8 mouse cellular contexts compared by ENCODE assay signal in the genomic region with DNA sequence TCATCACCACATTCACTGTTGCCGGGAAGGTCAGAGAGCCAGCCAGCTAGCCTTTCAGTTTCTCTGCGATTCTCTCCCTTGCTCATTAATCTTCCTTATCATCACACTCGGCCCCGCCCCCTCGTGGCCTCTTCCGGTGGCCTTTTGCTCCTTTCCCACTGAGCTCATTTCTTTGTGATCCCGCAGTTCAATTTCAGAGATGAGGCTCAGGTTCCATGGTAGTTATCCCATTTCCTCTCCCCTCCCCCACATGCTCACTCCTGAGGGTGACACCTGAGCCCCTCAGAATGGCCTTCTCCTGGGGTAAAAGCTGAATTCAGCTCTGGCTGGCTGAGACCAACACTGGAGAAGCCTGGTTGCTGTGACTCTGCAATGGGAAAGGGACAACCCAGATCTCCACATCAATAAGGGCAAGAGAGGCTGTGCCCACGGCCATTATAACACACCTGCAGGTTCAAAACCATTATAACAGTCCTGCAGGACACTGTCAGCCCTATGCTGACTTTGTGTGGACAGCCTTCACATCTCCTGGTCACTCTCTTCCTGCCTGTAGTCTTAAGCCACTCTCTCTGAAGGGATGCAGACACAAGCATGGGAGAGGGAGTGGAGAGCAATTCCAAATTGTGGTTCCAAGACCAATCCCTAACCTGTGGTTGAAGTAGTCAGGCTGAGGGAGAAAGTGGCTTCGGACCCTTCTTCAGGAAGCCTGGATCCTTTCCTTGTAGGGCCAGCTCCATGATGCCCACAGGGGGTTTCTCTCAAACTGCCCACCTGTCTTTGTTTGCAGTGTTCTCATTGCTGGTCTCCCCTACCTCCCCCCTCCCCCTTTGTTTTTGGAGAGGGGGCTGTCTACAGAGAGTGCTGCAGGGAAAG. TPM values are rescaled to one million over a fixed set of nuclear protein-coding genes. Genes with fewer than 3 reads are reported as not detected.
DNase-seq lines count a peak whose midpoint lies in the region; ATAC-seq lines count a peak whose summit lies in the region.

No protein-coding gene starts in this region.

- H3K9me3 ChIP-seq in embryonic facial prominence, embryonic 14.5 days (ENCODE audit: control insufficient read depth, low read length) = no peaks in the 10 kb centered on the region
- H3K9me3 ChIP-seq in kidney, embryonic 14.5 days (ENCODE audit: control insufficient read depth, low read length) = peaks cover 3% of the 10 kb centered on the region; the same call in 1 of the 2 replicates
- no peaks in the 10 kb centered on the region for H3K9me3 ChIP-seq in midbrain, embryonic 12.5 days

- no peaks in the 10 kb centered on the region for H3K36me3 ChIP-seq in embryonic facial prominence, embryonic 14.5 days (ENCODE audit: control insufficient read depth, insufficient read depth, low read length)
- H3K36me3 ChIP-seq in kidney, embryonic 14.5 days (ENCODE audit: control insufficient read depth, insufficient read depth, low read length) = 0 out of 2 replicates have a peak, but pooled peaks cover 3% of the 10 kb centered on the region
- H3K36me3 ChIP-seq in midbrain, embryonic 12.5 days = no peaks in the 10 kb centered on the region

- DNase-seq in kidney, adult 18-20 months = peak; percentile 42
- no peak for DNase-seq in kidney, adult 11 months
- DNase-seq in embryonic facial prominence, embryonic 14.5 days (ENCODE audit: low spot score) = peak; percentile 66
- no peak for DNase-seq in cerebellum, postnatal 14 days
- no peak for DNase-seq in ovary, postnatal 36 days (ENCODE audit: low spot score)
- no peak for DNase-seq in testis, postnatal 14 days (ENCODE audit: low spot score)

- H3K4me1 ChIP-seq in embryonic facial prominence, embryonic 14.5 days (ENCODE audit: control insufficient read depth, insufficient read depth, low read length) = peaks cover 49% of the 10 kb centered on the region
- peaks cover 36% of the 10 kb centered on the region for H3K4me1 ChIP-seq in kidney, embryonic 14.5 days (ENCODE audit: control insufficient read depth, insufficient read depth, low read length)
- peaks cover 49% of the 10 kb centered on the region for H3K4me1 ChIP-seq in midbrain, embryonic 12.5 days

- peak overlapping the region; percentile 72 for H3K27ac ChIP-seq in embryonic facial prominence, embryonic 14.5 days (replicated peaks; ENCODE audit: low read depth, low read length)
- peak overlapping the region; percentile 81; the same call in 1 of the 2 replicates for H3K27ac ChIP-seq in kidney, embryonic 14.5 days (ENCODE audit: low read depth, low read length)
- peak overlapping the region; percentile 86 for H3K27ac ChIP-seq in midbrain, embryonic 12.5 days (replicated peaks)

- no peaks in the 10 kb centered on the region for H3K27me3 ChIP-seq in embryonic facial prominence, embryonic 14.5 days (replicated peaks; ENCODE audit: control insufficient read depth, insufficient read depth, low read length)
- H3K27me3 ChIP-seq in kidney, embryonic 14.5 days (ENCODE audit: control insufficient read depth, insufficient read depth, low read length) = no peaks in the 10 kb centered on the region
- no peaks in the 10 kb centered on the region for H3K27me3 ChIP-seq in midbrain, embryonic 12.5 days

- 5% methylated on average over 9 of the region's 9 CpGs for WGBS in embryonic facial prominence, embryonic 14.5 days
- WGBS in kidney, embryonic 14.5 days = 1% methylated on average over 9 of the region's 9 CpGs
- WGBS in midbrain, embryonic 12.5 days = 2% methylated on average over 9 of the region's 9 CpGs

- no peak overlapping the region for H3K4me3 ChIP-seq in embryonic facial prominence, embryonic 14.5 days (ENCODE audit: low read depth, low read length)
- no peak overlapping the region for H3K4me3 ChIP-seq in kidney, embryonic 14.5 days (ENCODE audit: low read length)
- 0 out of 2 replicates have a peak overlapping the region, but pooled peaks have one; percentile 14 for H3K4me3 ChIP-seq in midbrain, embryonic 12.5 days

- H3K4me2 ChIP-seq in embryonic facial prominence, embryonic 14.5 days (ENCODE audit: low read depth, low read length) = peak overlapping the region; percentile 37
- peak overlapping the region; percentile 28; the same call in 1 of the 2 replicates for H3K4me2 ChIP-seq in kidney, embryonic 14.5 days (replicated peaks; ENCODE audit: low read depth, low read length)
- peak overlapping the region; percentile 49 for H3K4me2 ChIP-seq in midbrain, embryonic 12.5 days (replicated peaks)

- 0 out of 2 replicates have a peak overlapping the region, but pooled peaks have one; percentile 22 for H3K9ac ChIP-seq in embryonic facial prominence, embryonic 14.5 days (ENCODE audit: low read depth, low read length)
- H3K9ac ChIP-seq in kidney, embryonic 14.5 days (ENCODE audit: low read depth, low read length) = peak overlapping the region; percentile 37; the same call in 1 of the 2 replicates
- H3K9ac ChIP-seq in midbrain, embryonic 12.5 days (replicated peaks) = peak overlapping the region; percentile 51; the same call in 1 of the 2 replicates

- no peak for ATAC-seq in embryonic facial prominence, embryonic 14.5 days (ENCODE audit: low read depth)
- peak; percentile 58 for ATAC-seq in kidney, embryonic 14.5 days (ENCODE audit: low FRiP score, low TSS enrichment)
- ATAC-seq in midbrain, embryonic 12.5 days (ENCODE audit: low FRiP score, low read depth) = peak; percentile 13; the same call in 1 of the 2 replicates

RNA-seq across cellular contexts. Expression of gene Lrrc75a, which starts 18.7 kb away (rescaled TPM):
- polyA plus RNA-seq in embryonic facial prominence, embryonic 14.5 days (2014; fragmentation: Nextera tagmentation; extraction: Ambion mirVana) = 16.6 and 17.2 TPM in 2 replicates
- 16.4 and 18.7 TPM in 2 replicates for polyA plus RNA-seq in kidney, embryonic 14.5 days (2014; fragmentation: Nextera tagmentation; extraction: Ambion mirVana)
- polyA plus RNA-seq in midbrain, embryonic 12.5 days (2016; fragmentation: Nextera tagmentation; extraction: Ambion mirVana) = 12.8 and 16.6 TPM in 2 replicates

RNA-seq across cellular contexts. Expression of gene Mmgt2, which starts 18.9 kb away (rescaled TPM):
- 48.4 and 54.3 TPM in 2 replicates for polyA plus RNA-seq in embryonic facial prominence, embryonic 14.5 days (2014; fragmentation: Nextera tagmentation; extraction: Ambion mirVana)
- polyA plus RNA-seq in kidney, embryonic 14.5 days (2014; fragmentation: Nextera tagmentation; extraction: Ambion mirVana) = 63.4 and 63.8 TPM in 2 replicates
- polyA plus RNA-seq in midbrain, embryonic 12.5 days (2016; fragmentation: Nextera tagmentation; extraction: Ambion mirVana) = 36.4 and 39.9 TPM in 2 replicates

RNA-seq across cellular contexts. Expression of gene Trpv2, which starts 55.3 kb away (rescaled TPM):
- polyA plus RNA-seq in embryonic facial prominence, embryonic 14.5 days (2014; fragmentation: Nextera tagmentation; extraction: Ambion mirVana) = 5.3 and 6.4 TPM in 2 replicates
- polyA plus RNA-seq in kidney, embryonic 14.5 days (2014; fragmentation: Nextera tagmentation; extraction: Ambion mirVana) = 1.2 and 1.4 TPM in 2 replicates
- polyA plus RNA-seq in midbrain, embryonic 12.5 days (2016; fragmentation: Nextera tagmentation; extraction: Ambion mirVana) = 10.9 and 12.7 TPM in 2 replicates

Comparison
In these comparisons a context has a peak if more than half of its experiments do, and no peak if none do; other contexts are left out.
1. DNase-seq: peak in kidney, adult 18-20 months (single experiment) and embryonic facial prominence, embryonic 14.5 days (single experiment); none in kidney, adult 11 months (single experiment), cerebellum, postnatal 14 days (0 of 2), ovary, postnatal 36 days (single experiment) and testis, postnatal 14 days (single experiment).
2. Peak in every context shown above with its lines, with median percentiles within 50 percentile points of each other: H3K27ac ChIP-seq, H3K4me2 ChIP-seq and H3K9ac ChIP-seq.